Mouse (Mus musculus): ENCODE measurements at regions not wholly inside any gene's neighbourhood (a gene's known extent, or its start where the extent isn't known, plus 50 kb on each side); places are given as distances from the start of the nearest gene placed in this dataset.

DNA sequence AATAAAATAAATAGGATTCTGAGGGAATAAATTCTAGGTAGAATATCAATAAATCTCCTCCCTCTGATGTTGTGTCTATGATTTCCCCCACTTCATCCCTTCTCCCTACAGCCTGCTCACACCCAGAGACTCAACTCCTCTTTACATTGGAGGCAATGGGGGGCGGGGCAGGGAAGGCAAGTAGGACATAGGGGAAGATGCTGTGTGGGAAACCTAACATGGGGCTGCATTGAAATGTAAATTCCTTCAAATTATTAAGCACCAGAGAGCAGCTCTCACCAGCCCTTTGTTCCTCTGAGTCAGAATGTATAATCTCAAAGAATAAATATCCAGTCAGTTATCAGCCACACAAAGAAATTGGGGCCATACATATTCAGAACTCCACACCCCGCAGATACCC is 91.6 kb downstream of the Nuf2 start:
- Histone ChIP-seq H3K4me3 (no peak overlapping the region), H3K36me3 (ENCODE audit: control insufficient read depth, insufficient read depth, low read length) (no peaks in the 10 kb centered on the region), H3K9ac (ENCODE audit: low read depth, low read length) (no peak overlapping the region), H3K27ac (no peak overlapping the region), H3K79me2 (replicated peaks; ENCODE audit: control insufficient read depth, insufficient read depth, low read length) (no peaks in the 10 kb centered on the region), H3K4me1 (ENCODE audit: control insufficient read depth, insufficient read depth, low read length) (no peaks in the 10 kb centered on the region), H3K27me3 (ENCODE audit: control insufficient read depth, insufficient read depth, low read length) (no peaks in the 10 kb centered on the region)
- no peak for DNase-seq
- intact Hi-C loops (cut with DNase I), result no loop called here
- 88% methylated on average over 2 of the region's 2 CpGs for WGBS
- no peak for TF ChIP-seq CTCF (IDR thresholded peaks at IDR 0.05)
- TF ChIP-seq POLR2A (IDR thresholded peaks at IDR 0.05; ENCODE audit: insufficient read depth, low read depth, low read length), result no peak
- no peak for TF ChIP-seq EP300 (IDR thresholded peaks at IDR 0.05; ENCODE audit: insufficient read depth, low read depth, low read length)

DNA sequence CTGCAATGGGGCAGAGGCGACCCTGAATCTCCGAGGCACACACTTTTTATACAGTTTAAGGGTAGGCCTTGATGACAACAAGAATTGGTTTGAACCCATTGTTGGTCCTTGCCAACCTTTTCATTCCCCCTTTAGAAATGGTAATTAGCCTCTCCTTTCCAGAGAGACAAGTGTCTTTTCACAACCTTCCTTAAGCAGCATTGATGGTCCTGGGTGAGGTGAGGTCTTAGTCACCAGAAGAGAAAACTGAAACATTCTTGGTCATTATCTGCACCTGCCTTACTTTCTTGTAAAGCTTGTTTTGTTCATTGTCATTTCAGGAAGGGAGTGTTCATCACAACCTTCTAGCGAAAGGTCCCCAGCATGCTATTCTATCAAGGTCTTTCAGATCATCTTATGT is 93.3 kb downstream of the Nuf2 start:
- Histone ChIP-seq H3K36me3 (ENCODE audit: control insufficient read depth, insufficient read depth, low read length) (no peaks in the 10 kb centered on the region), H3K4me3 (no peak overlapping the region), H3K27me3 (ENCODE audit: control insufficient read depth, insufficient read depth, low read length) (no peaks in the 10 kb centered on the region), H3K79me2 (replicated peaks; ENCODE audit: control insufficient read depth, insufficient read depth, low read length) (no peaks in the 10 kb centered on the region), H3K9ac (ENCODE audit: low read depth, low read length) (no peak overlapping the region), H3K27ac (no peak overlapping the region), H3K4me1 (ENCODE audit: control insufficient read depth, insufficient read depth, low read length) (no peaks in the 10 kb centered on the region)
- DNase-seq, result no peak
- WGBS, result 85% methylated on average over 3 of the region's 3 CpGs
- intact Hi-C loops (cut with DNase I), result no loop called here
- TF ChIP-seq CTCF (IDR thresholded peaks at IDR 0.05), result no peak
- TF ChIP-seq POLR2A (IDR thresholded peaks at IDR 0.05; ENCODE audit: insufficient read depth, low read depth, low read length), result no peak
- TF ChIP-seq EP300 (IDR thresholded peaks at IDR 0.05; ENCODE audit: insufficient read depth, low read depth, low read length), result no peak

DNA sequence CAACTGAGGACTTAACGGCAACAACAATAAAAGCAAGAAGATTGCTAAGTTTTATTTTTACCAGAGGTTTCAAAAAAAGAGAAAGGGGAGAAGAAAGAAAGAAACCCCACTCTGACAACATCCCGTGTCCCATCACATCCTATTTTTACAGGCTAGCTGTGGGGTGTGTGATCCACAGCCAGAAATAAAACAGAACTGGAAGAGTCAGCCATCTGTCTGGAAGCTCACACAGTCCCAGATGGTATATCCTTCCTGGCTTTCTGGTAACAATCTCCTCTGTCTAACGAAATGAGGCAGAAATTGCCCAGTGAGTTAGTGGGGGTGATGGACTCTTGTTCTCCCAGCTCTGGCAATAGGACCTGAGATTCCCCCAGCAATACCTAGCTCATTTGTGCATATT is 108.9 kb downstream of the Nuf2 start:
- WGBS, result 46% methylated on average over 3 of the region's 3 CpGs
- Histone ChIP-seq H3K9ac (ENCODE audit: low read depth, low read length) (no peak overlapping the region), H3K36me3 (ENCODE audit: control insufficient read depth, insufficient read depth, low read length) (no peaks in the 10 kb centered on the region), H3K4me1 (ENCODE audit: control insufficient read depth, insufficient read depth, low read length) (no peaks in the 10 kb centered on the region), H3K79me2 (replicated peaks; ENCODE audit: control insufficient read depth, insufficient read depth, low read length) (no peaks in the 10 kb centered on the region), H3K4me3 (no peak overlapping the region), H3K27ac (no peak overlapping the region), H3K27me3 (ENCODE audit: control insufficient read depth, insufficient read depth, low read length) (no peaks in the 10 kb centered on the region)
- no peak for TF ChIP-seq POLR2A (IDR thresholded peaks at IDR 0.05; ENCODE audit: insufficient read depth, low read depth, low read length)
- no peak for TF ChIP-seq CTCF (IDR thresholded peaks at IDR 0.05)
- intact Hi-C loops (cut with DNase I), result no loop called here
- no peak for DNase-seq

DNA sequence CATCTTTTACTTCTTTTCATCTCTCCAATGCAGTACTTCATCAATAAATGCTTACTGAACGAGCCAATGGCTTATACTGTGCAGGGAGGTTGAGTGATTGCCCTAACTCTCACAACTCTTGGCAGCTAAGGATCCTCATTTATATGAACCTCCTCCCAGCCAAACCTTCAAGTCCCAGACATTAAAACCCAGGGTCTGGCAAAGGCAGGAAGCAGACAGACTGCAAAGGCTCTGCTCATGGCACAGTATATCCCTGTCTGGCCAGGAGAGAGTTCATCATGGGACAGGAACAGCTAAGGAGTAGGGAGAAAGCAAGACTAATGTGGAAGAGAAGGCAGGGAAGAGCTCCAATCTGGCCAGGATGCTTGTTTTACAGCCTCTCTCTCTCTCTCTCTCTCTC is 109.6 kb downstream of the Nuf2 start:
- H3K27me3 ChIP-seq (ENCODE audit: control insufficient read depth, insufficient read depth, low read length), result no peaks in the 10 kb centered on the region
- DNase-seq, result no peak
- H3K79me2 ChIP-seq (replicated peaks; ENCODE audit: control insufficient read depth, insufficient read depth, low read length), result no peaks in the 10 kb centered on the region
- H3K9ac ChIP-seq (ENCODE audit: low read depth, low read length), result no peak overlapping the region
- no peak overlapping the region for H3K4me3 ChIP-seq
- H3K4me1 ChIP-seq (ENCODE audit: control insufficient read depth, insufficient read depth, low read length), result no peaks in the 10 kb centered on the region
- H3K27ac ChIP-seq, result no peak overlapping the region
- TF ChIP-seq POLR2A (IDR thresholded peaks at IDR 0.05; ENCODE audit: insufficient read depth, low read depth, low read length), result no peak
- no peak for TF ChIP-seq EP300 (IDR thresholded peaks at IDR 0.05; ENCODE audit: insufficient read depth, low read depth, low read length)
- no peak for TF ChIP-seq CTCF (IDR thresholded peaks at IDR 0.05)
- H3K36me3 ChIP-seq (ENCODE audit: control insufficient read depth, insufficient read depth, low read length), result no peaks in the 10 kb centered on the region
- WGBS, result 47% methylated on average over 1 of the region's 1 CpGs
- intact Hi-C loops (cut with DNase I), result no loop called here

DNA sequence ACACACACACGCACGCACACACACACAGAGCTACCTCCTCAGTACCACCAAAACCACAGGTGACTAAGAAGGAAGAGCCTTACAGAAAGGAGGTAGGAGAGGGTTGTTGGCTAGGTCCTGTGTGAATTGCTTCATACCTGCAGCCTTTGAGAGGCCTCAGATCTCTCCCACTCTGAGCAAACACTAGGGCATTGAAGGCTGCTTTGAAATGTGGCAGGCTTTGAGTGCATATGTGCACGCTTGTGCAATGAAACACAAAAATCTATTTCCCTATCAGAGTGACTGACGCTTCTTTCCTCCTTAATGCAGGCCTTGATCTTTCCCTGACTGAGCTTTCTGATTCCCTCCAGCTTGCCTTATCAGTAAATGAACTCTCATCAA is 112.6 kb downstream of the Nuf2 start:
- WGBS, result 86% methylated on average over 4 of the region's 4 CpGs
- intact Hi-C loops (cut with DNase I), result no loop called here
- Histone ChIP-seq H3K36me3 (ENCODE audit: control insufficient read depth, insufficient read depth, low read length) (no peaks in the 10 kb centered on the region), H3K27ac (no peak overlapping the region), H3K4me3 (no peak overlapping the region), H3K4me1 (ENCODE audit: control insufficient read depth, insufficient read depth, low read length) (no peaks in the 10 kb centered on the region), H3K9ac (ENCODE audit: low read depth, low read length) (no peak overlapping the region), H3K27me3 (ENCODE audit: control insufficient read depth, insufficient read depth, low read length) (no peaks in the 10 kb centered on the region), H3K79me2 (replicated peaks; ENCODE audit: control insufficient read depth, insufficient read depth, low read length) (no peaks in the 10 kb centered on the region)
- TF ChIP-seq CTCF (IDR thresholded peaks at IDR 0.05), result no peak
- TF ChIP-seq EP300 (IDR thresholded peaks at IDR 0.05; ENCODE audit: insufficient read depth, low read depth, low read length), result no peak
- no peak for TF ChIP-seq POLR2A (IDR thresholded peaks at IDR 0.05; ENCODE audit: insufficient read depth, low read depth, low read length)
- no peak for DNase-seq

DNA sequence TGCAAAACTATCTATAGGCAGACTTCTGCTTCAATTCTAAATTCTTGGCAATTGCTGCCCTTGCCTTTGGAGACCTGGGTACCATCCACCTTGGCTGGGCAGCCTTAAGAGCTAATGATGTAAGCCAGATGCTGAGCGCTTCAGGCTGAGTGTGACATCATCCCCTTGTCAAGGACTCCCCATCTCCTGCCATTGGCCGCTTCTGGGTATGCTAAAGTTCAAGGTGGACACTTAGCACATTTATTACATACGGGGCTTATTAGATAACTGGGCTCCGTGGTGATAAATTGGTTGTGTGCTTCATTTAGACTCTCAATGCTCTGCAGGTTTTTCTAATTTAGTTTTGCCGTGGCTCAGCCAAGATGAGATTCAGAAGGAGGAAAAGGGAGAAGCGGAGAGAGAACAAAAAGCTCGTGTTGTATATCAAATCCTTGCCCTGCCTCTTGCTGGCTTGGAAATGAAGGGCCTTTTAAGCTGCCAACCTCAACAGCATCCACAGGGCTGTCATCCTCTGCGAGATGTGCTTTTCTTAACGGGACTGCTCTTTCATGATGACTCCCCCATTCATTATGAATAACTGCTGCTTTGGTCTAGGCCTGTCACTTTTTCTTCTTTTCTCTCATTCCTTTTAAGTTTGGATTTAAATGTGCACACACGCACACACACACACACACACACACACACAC is 113.1 kb downstream of the Nuf2 start:
- Histone ChIP-seq H3K79me2 (replicated peaks; ENCODE audit: control insufficient read depth, insufficient read depth, low read length) (no peaks in the 10 kb centered on the region), H3K4me3 (no peak overlapping the region), H3K9ac (ENCODE audit: low read depth, low read length) (no peak overlapping the region), H3K27ac (no peak overlapping the region), H3K36me3 (ENCODE audit: control insufficient read depth, insufficient read depth, low read length) (no peaks in the 10 kb centered on the region), H3K4me1 (ENCODE audit: control insufficient read depth, insufficient read depth, low read length) (no peaks in the 10 kb centered on the region), H3K27me3 (ENCODE audit: control insufficient read depth, insufficient read depth, low read length) (no peaks in the 10 kb centered on the region)
- DNase-seq, result no peak
- no peak for TF ChIP-seq CTCF (IDR thresholded peaks at IDR 0.05)
- no peak for TF ChIP-seq EP300 (IDR thresholded peaks at IDR 0.05; ENCODE audit: insufficient read depth, low read depth, low read length)
- TF ChIP-seq POLR2A (IDR thresholded peaks at IDR 0.05; ENCODE audit: insufficient read depth, low read depth, low read length), result no peak
- WGBS, result 71% methylated on average over 10 of the region's 10 CpGs
- intact Hi-C loops (cut with DNase I), result no loop called here
